Mouse (Mus musculus): Measurements from ENCODE around the gene Gm9803.

Gm9803 gene

GRCm38 (mm10) chr10:43512976-43513375 is 10.9 kb upstream of the Gm9803 start:
- DNase-seq (ENCODE audit: extremely low spot score): no peak

GRCm38 (mm10) chr10:43516992-43517660 is 6.8 kb upstream of the Gm9803 start:
- peak; percentile 4 for DNase-seq (ENCODE audit: extremely low spot score)

- DNase-seq (ENCODE audit: extremely low spot score): no peak
Measured at GRCm38 (mm10) chr10:43517836-43518235, 6.0 kb upstream of the Gm9803 start.

GRCm38 (mm10) chr10:43518368-43518767 is 5.5 kb upstream of the Gm9803 start:
- DNase-seq (ENCODE audit: extremely low spot score): no peak

GRCm38 (mm10) chr10:43519977-43520376 is 3.9 kb upstream of the Gm9803 start:
- DNase-seq (ENCODE audit: extremely low spot score): no peak

GRCm38 (mm10) chr10:43527283-43528269 is 3.7 kb downstream of the Gm9803 start:
- peak; percentile 35 for DNase-seq (ENCODE audit: extremely low spot score)

- DNase-seq (ENCODE audit: extremely low spot score): no peak
Measured at GRCm38 (mm10) chr10:43534382-43534781, 10.5 kb downstream of the Gm9803 start.

- no peak for DNase-seq (ENCODE audit: extremely low spot score)
Measured at GRCm38 (mm10) chr10:43537652-43538051, 13.8 kb downstream of the Gm9803 start.

GRCm38 (mm10) chr10:43538831-43539230 is 14.9 kb downstream of the Gm9803 start:
- no peak for DNase-seq (ENCODE audit: extremely low spot score)

- no peak for DNase-seq (ENCODE audit: extremely low spot score)
Measured at GRCm38 (mm10) chr10:43539746-43540310, 15.9 kb downstream of the Gm9803 start.

GRCm38 (mm10) chr10:43540442-43541152 is 16.7 kb downstream of the Gm9803 start, which contains the start of gene 1700021F05Rik:
Gene 1700021F05Rik, minus strand, starts transcription at chr10:43540994.
- peak; percentile 98 for DNase-seq (ENCODE audit: extremely low spot score)

GRCm38 (mm10) chr10:43541153-43541544 is 17.3 kb downstream of the Gm9803 start:
- no peak for DNase-seq (ENCODE audit: extremely low spot score)

GRCm38 (mm10) chr10:43549411-43549810 is 25.5 kb downstream of the Gm9803 start:
- DNase-seq (ENCODE audit: extremely low spot score): no peak

GRCm38 (mm10) chr10:43550923-43551322 is 27.0 kb downstream of the Gm9803 start:
- no peak for DNase-seq (ENCODE audit: extremely low spot score)

GRCm38 (mm10) chr10:43551388-43551787 is 27.5 kb downstream of the Gm9803 start:
- no peak for DNase-seq (ENCODE audit: extremely low spot score)

- DNase-seq (ENCODE audit: extremely low spot score): no peak
Measured at GRCm38 (mm10) chr10:43557630-43558165, 33.8 kb downstream of the Gm9803 start.

- DNase-seq (ENCODE audit: extremely low spot score): no peak
Measured at GRCm38 (mm10) chr10:43559313-43559712, 35.4 kb downstream of the Gm9803 start.

GRCm38 (mm10) chr10:43560765-43561164 is 36.9 kb downstream of the Gm9803 start:
- no peak for DNase-seq (ENCODE audit: extremely low spot score)

- DNase-seq (ENCODE audit: extremely low spot score): no peak
Measured at GRCm38 (mm10) chr10:43561311-43561710, 37.4 kb downstream of the Gm9803 start.

Measured in embryo, embryonic 9.5 days (tissue).